Mouse (Mus musculus) inflammation-experienced regulatory T-cells, adult 16 weeks (primary cell): Measurements from ENCODE around the gene Nasp. TPM values are rescaled to one million over a fixed set of nuclear protein-coding genes. Genes with fewer than 3 reads are reported as not detected.

ENCODE experiments used
- polyA plus RNA-seq: library from polyadenylated mRNA; unstranded; fragments of 100-300 nt; shearing (Covaris generic); gene quantifications from one replicate; pipeline ENCODE4 v1.2.1, GENCODE M21; 2017

Nasp gene
- 50.9 TPM for polyA plus RNA-seq

GRCm38 (mm10) chr4:116627722-116628662, at the start of gene Nasp:
Gene Nasp (minus strand): TSS chr4:116627941.

GRCm38 (mm10) chr4:116650924-116651796, 23.4 kb upstream of the Nasp start, which contains the start of gene Akr1a1:
Gene Akr1a1 (minus strand): TSS chr4:116651680.

DNA sequence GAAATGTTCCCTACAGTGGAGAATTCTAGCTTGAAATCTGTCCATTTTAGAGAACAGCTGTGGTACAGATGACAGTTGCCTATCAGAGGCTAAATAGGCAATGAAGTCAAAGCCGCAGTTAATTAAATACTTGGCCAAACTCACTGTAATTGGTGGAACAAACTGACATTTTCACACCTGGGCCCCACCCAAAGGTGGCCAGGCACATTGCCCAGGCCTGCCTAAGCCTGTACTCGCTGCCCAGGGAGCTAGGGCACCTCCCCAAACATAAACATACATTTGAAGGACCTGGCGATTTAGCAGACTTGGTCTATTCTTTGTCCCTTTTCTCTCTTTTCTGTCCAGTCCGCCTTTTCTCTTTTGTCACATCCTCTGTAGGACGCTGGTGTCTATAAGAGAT, 31.4 kb downstream of the Nasp start, which contains the start of gene Ccdc17:
Gene Ccdc17, plus strand, starts transcription at position 276 of the 400 bp plus-strand sequence.

GRCm38 (mm10) chr4:116557306-116558121, 70.2 kb downstream of the Nasp start, which contains the start of gene Gpbp1l1:
Gene Gpbp1l1 (plus strand): TSS chr4:116557658.

DNA sequence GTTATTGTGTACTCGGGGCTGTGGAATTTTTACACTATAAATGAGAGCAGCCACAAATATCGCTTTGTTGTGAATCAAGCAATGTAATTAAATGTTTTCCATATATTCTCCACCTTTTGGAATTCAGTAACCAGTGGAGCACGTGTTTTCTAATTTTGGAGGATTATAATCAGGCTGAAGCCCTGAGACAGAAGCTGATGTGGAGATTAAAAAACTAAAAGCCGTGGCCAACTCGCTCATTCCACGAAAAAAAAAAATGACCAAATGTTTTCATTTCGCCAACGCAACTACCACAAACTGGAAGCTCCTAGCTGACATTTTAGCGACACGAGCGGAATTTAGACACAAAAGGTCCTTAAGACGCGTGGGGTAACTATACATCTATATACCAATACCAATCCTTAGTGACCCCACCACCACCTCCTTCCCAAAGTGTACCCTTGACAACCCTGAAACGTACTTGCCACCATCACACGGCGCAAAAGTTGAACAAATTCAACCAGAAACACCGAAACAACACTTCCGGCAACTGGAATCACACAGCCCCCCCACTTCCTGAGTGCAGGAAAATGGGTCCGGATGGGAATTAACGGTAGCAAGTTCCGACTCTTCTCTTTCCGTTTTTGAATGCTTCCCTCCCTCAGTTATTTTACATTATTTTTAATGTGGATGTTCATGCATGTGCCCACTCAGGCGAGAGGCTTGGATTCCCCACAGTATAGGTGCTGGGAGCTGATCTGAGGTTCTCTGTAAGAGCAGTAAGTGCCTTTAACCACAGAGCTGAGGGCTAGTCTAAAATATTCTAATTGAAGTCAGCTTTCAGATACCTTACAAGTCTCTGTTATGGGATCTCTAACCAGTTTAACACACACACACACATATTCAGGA, 72.1 kb downstream of the Nasp start, which contains the start of gene Tmem69:
Gene Tmem69, minus strand, starts transcription at position 524 of the 888 bp plus-strand sequence.

Other genes starting within 250 kb of the Nasp start
- 2.6 TPM for gene Mast2, start 163.8 kb downstream of the Nasp start, polyA plus RNA-seq
- 21.1 TPM for gene Ipp, start 120.4 kb downstream of the Nasp start, polyA plus RNA-seq
- gene Tmem69, start 72.0 kb downstream of the Nasp start, polyA plus RNA-seq: 27.5 TPM
- gene Gpbp1l1, start 70.3 kb downstream of the Nasp start, polyA plus RNA-seq: 46.4 TPM
- gene Ccdc17, start 31.3 kb downstream of the Nasp start, polyA plus RNA-seq: 18.3 TPM
- 361 TPM for gene Akr1a1, start 23.7 kb upstream of the Nasp start, polyA plus RNA-seq
- 668 TPM for gene Prdx1, start 57.6 kb upstream of the Nasp start, polyA plus RNA-seq
- 8.1 TPM for gene Mmachc, start 80.5 kb upstream of the Nasp start, polyA plus RNA-seq
- gene Ccdc163, start 80.6 kb upstream of the Nasp start, polyA plus RNA-seq: 20.8 TPM
- 11.4 TPM for gene Tesk2, start 93.0 kb upstream of the Nasp start, polyA plus RNA-seq
- gene Toe1, start 179.7 kb upstream of the Nasp start, polyA plus RNA-seq: 48.2 TPM
- gene Mutyh, start 179.8 kb upstream of the Nasp start, polyA plus RNA-seq: 16.8 TPM
- 0.63 TPM for gene Hpdl, start 193.8 kb upstream of the Nasp start, polyA plus RNA-seq
- 0.05 TPM for gene Zswim5, start 249.4 kb upstream of the Nasp start, polyA plus RNA-seq